Mouse (Mus musculus) frontal cortex, postnatal 25 days (tissue): ENCODE measurements around the gene Trim61.

Source experiments
- DNase-seq, 2 experiments: peaks; one replicate each; pipeline ENCODE4 v3.0.0; 2022; ENCODE audit warnings: low spot score in 2 of 2

Trim61 gene

DNA sequence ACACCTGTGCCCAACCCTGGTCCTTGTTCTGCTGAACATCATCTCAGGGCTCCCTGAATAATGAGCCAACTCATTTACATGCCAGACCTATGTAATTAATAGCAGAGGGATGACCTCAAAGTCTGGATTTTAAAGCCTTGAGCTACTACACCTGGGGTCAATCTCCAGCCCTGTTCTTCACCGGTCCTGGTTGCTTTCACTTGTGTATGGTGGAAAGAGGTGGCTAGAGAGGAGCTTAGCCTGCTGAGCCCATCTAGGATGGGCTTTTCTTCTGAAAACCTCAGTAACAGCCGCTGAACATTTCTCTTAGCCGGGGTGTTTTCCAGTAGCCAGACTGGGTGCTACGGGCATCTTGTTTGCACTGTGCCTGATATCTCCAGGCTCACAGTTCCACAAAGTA is 30.6 kb downstream of the Trim61 start, which contains the start of gene Trim75:
TSS of gene Trim75 (minus strand) at position 101 of the 400 bp plus-strand sequence.
- no peak for DNase-seq

DNA sequence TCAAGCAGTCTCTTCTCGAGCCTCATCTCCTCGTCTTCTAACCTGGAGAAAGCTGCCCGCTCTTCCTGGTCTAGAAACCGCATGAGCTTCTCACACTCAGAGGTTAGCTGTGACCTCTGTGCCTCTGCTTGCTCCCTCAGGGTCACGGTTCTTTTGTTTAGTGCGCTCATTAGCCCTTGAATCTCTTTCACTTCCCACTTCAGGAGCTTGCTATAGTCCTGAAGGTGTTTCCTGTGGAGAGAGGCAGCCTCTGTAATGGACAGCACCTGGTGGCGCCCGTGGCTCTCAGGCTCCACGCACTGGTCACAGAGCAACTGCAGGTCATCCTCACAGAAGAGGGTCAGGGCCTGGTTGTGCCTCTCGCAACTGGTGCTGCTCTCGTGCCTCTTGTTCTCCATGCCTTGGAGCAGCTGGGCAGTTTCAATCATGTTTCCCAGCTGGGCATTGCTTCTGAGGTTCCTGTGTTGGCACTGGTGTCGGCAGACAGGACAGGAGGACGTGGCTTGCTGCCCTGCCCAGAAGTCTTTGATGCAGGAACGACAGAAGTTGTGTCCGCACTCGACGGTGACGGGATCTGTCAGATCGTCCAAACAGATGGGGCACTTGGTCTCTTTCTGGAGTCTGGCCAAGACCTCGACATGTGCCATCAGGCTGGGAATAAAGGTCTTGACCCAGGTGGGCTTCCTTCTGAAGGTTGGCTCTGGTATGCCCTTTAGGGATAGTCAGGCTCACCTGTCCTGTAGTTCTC is 35.0 kb downstream of the Trim61 start:
- DNase-seq, result no peak
